Mouse (Mus musculus) embryonic fibroblast, embryonic 13.5 days (primary cell): ENCODE results near the gene Mcpt2.

Source experiments
- CTCF ChIP-seq: IDR thresholded peaks from 2 replicates; pipeline ENCODE4 v1.5.1; 2011; ENCODE audit warnings: mild to moderate bottlenecking, control low read depth, low read length, moderate library complexity, borderline replicate concordance; ENCODE audit not compliant: insufficient read depth
- POLR2A ChIP-seq: IDR thresholded peaks from 2 replicates; pipeline ENCODE4 v1.6.1; 2011; ENCODE audit warnings: low read depth, mild to moderate bottlenecking, control low read depth, low read length, moderate library complexity

DNA sequence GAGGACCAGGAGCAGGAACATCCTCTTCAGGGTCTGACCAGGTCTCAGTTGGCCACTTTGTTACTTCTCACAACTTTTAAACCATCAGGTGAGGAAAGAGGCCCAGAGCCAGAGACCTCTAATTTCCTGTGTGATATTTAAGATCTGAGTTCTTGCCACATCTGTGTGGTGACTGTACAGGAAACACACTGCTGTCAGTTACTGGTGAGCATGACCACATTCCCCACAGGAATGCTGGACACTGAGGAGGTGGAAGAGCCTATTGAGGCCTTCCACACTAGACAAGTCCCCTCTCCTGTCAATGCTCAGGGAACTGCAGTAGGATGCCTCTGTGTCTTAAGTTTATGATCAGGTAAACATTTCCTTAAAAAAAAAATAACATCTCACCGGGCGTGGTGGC, 43.3 kb downstream of the Mcpt2 start, which contains the start of gene Mcpt8:
- TF ChIP-seq CTCF (no peak), POLR2A (no peak)
